Comparison of ENCODE assay signal across 37 mouse cellular contexts in genomic region chr11:119000877-119001276, GRCm38 (mm10). TPM values are rescaled to one million over a fixed set of nuclear protein-coding genes. Genes with fewer than 3 reads are reported as not detected.
A peak's percentile ranks its signal among the peaks of the same experiment; 100 is the strongest.
DNase-seq lines count a peak whose midpoint lies in the region; ATAC-seq and TF ChIP-seq lines count a peak whose summit lies in the region.
"Had no signal": no experiment of that assay in that cellular context is flagged by ENCODE, and none has a peak within 500 bp of the region (broad histone marks: within the 10 kb centered on the region; RNA-seq: fewer than 3 reads in every experiment).

No protein-coding gene starts in this region.

- no peak for ATAC-seq in lung, embryonic 14.5 days (ENCODE audit: insufficient read depth)
- ATAC-seq: activated CD4-positive, CD25-positive, alpha-beta regulatory T cell, adult 4 months; midbrain, embryonic 16.5 days had no signal

- H3K36me3 ChIP-seq in lung, embryonic 14.5 days (ENCODE audit: insufficient read depth): no peaks in the 10 kb centered on the region
- H3K36me3 ChIP-seq: embryonic facial prominence, embryonic 10.5 days; embryonic facial prominence, embryonic 15.5 days; forebrain, embryonic 12.5 days; heart, embryonic 10.5 days; heart, embryonic 15.5 days; hindbrain, embryonic 13.5 days; kidney, embryonic 15.5 days; liver, embryonic 13.5 days; lung, embryonic 15.5 days; midbrain, embryonic 10.5 days; neural tube, embryonic 12.5 days had no signal

- peaks cover 8% of the 10 kb centered on the region for H3K4me1 ChIP-seq in cerebellum, adult 2 months (ENCODE audit: control insufficient read depth, insufficient read depth, low read length)
- no peaks in the 10 kb centered on the region for H3K4me1 ChIP-seq in lung, embryonic 14.5 days (ENCODE audit: insufficient read depth)
- H3K4me1 ChIP-seq: liver, embryonic 13.5 days had no signal

- WGBS in cerebellum, adult 2 months: 78% methylated on average over 2 of the region's 2 CpGs
- 54% methylated on average over 2 of the region's 2 CpGs for WGBS in lung, embryonic 14.5 days

- H3K9me3 ChIP-seq in lung, embryonic 14.5 days (ENCODE audit: low read depth, low read length): no peaks in the 10 kb centered on the region
- H3K9me3 ChIP-seq: embryonic facial prominence, embryonic 15.5 days; forebrain, embryonic 12.5 days; heart, embryonic 10.5 days; heart, embryonic 15.5 days; hindbrain, embryonic 13.5 days; kidney, embryonic 15.5 days; liver, embryonic 13.5 days; lung, embryonic 15.5 days; midbrain, embryonic 10.5 days had no signal

- no peak for TF ChIP-seq POLR2A in cerebellum, adult 2 months (IDR thresholded peaks at IDR 0.05; ENCODE audit: borderline replicate concordance, insufficient read depth, low read length)

- TF ChIP-seq CTCF in cerebellum, adult 2 months (IDR thresholded peaks at IDR 0.05; ENCODE audit: borderline replicate concordance, insufficient read depth, low read depth, low read length): peak; percentile 3; the same call in 1 of the 2 replicates
- TF ChIP-seq CTCF in lung, embryonic 14.5 days (IDR thresholded peaks at IDR 0.05; ENCODE audit: low read depth): peak; percentile 26; the same call in 1 of the 2 replicates

- H3K4me2 ChIP-seq in lung, embryonic 14.5 days: no peak overlapping the region
- H3K4me2 ChIP-seq: embryonic facial prominence, embryonic 15.5 days; forebrain, embryonic 12.5 days; heart, embryonic 15.5 days; hindbrain, embryonic 13.5 days; kidney, embryonic 15.5 days; liver, embryonic 13.5 days; lung, embryonic 15.5 days; neural tube, embryonic 12.5 days had no signal

- H3K27ac ChIP-seq in cerebellum, adult 2 months (ENCODE audit: insufficient read depth, low read length): no peak overlapping the region
- H3K27ac ChIP-seq in lung, embryonic 14.5 days (ENCODE audit: low read depth): no peak overlapping the region
- H3K27ac ChIP-seq: embryonic facial prominence, embryonic 10.5 days; embryonic facial prominence, embryonic 15.5 days; forebrain, embryonic 12.5 days; heart, embryonic 10.5 days; heart, embryonic 15.5 days; kidney, embryonic 15.5 days; liver, embryonic 13.5 days; lung, embryonic 15.5 days; midbrain, embryonic 10.5 days; neural tube, embryonic 12.5 days had no signal

- H3K27me3 ChIP-seq in cerebellum, adult 2 months (ENCODE audit: control insufficient read depth, insufficient read depth, low read length): no peaks in the 10 kb centered on the region
- peaks cover 16% of the 10 kb centered on the region; the same call in 1 of the 2 replicates for H3K27me3 ChIP-seq in lung, embryonic 14.5 days (ENCODE audit: insufficient read depth, low read length)

- H3K4me3 ChIP-seq in cerebellum, adult 2 months (replicated peaks; ENCODE audit: insufficient read depth, low read depth, low read length): no peak overlapping the region
- no peak overlapping the region for H3K4me3 ChIP-seq in lung, embryonic 14.5 days (ENCODE audit: low read depth, low read length)
- H3K4me3 ChIP-seq: embryonic facial prominence, embryonic 10.5 days; embryonic facial prominence, embryonic 15.5 days; forebrain, embryonic 12.5 days; heart, embryonic 10.5 days; heart, embryonic 15.5 days; hindbrain, embryonic 13.5 days; kidney, embryonic 15.5 days; liver, embryonic 13.5 days; lung, embryonic 15.5 days; midbrain, embryonic 10.5 days; myocyte; neural tube, embryonic 12.5 days had no signal

- H3K9ac ChIP-seq in lung, embryonic 14.5 days: no peak overlapping the region
- H3K9ac ChIP-seq: embryonic facial prominence, embryonic 15.5 days; forebrain, embryonic 12.5 days; heart, embryonic 15.5 days; hindbrain, embryonic 13.5 days; kidney, embryonic 15.5 days; liver, embryonic 13.5 days; lung, embryonic 15.5 days; neural tube, embryonic 12.5 days had no signal

- intact Hi-C loops in heart, postnatal 25 days (cut with DNase I): no loop called here

- DNase-seq in cerebellum, adult 2 months: no peak
- no peak for DNase-seq in cerebellum, postnatal 4 days (ENCODE audit: low spot score in 2 of 2)
- DNase-seq in lung, embryonic 14.5 days: no peak
- DNase-seq in lung, adult 18-20 months: no peak
- DNase-seq in ES-CJ7 (ENCODE audit: low read depth, low spot score): peak; percentile 48
- no peak for DNase-seq in heart, postnatal 25 days (ENCODE audit: low spot score)
- DNase-seq in ovary, adult 18-20 months (ENCODE audit: low spot score): no peak
- DNase-seq: adrenal gland, adult 2 months; adrenal gland, postnatal 36 days; cerebellum, adult 18-20 months; gastrocnemius, postnatal 25 days; heart, adult 11 months; heart, postnatal 36 days; kidney, adult 18-20 months; kidney, postnatal 25 days; layer of hippocampus, postnatal 36 days; left cerebral cortex, postnatal 4 days; liver, embryonic 13.5 days; right cerebral cortex, postnatal 4 days; thymus, postnatal 14 days had no signal

RNA-seq across cellular contexts. Expression of gene Enpp7, which starts 12.9 kb away (rescaled TPM):
- not detected in 2 replicates for polyA plus RNA-seq in cerebellum, adult 2 months (2012; rRNA removed)
- not detected in 2 replicates for polyA plus RNA-seq in lung, embryonic 14.5 days (2014; fragmentation: Nextera tagmentation; extraction: Ambion mirVana)
- not detected for total RNA-seq in heart, postnatal 25 days (2021)
- total RNA-seq: adrenal gland, adult 2 months; adrenal gland, postnatal 36 days; gastrocnemius, postnatal 25 days; heart, postnatal 36 days; layer of hippocampus, adult 18-20 months; layer of hippocampus, postnatal 36 days; left cerebral cortex, postnatal 4 days; megakaryocyte progenitor cell, adult 5-6 weeks had no signal
- polyA plus RNA-seq: activated CD4-positive, CD25-positive, alpha-beta regulatory T cell, adult 4 months; adrenal gland, adult 2 months; embryonic facial prominence, embryonic 10.5 days; embryonic facial prominence, embryonic 15.5 days; forebrain, embryonic 12.5 days; heart, embryonic 10.5 days; heart, embryonic 15.5 days; hindbrain, embryonic 13.5 days; intestine, embryonic 14.5 days; kidney, embryonic 15.5 days; liver, embryonic 13.5 days; lung, embryonic 15.5 days; midbrain, embryonic 10.5 days; midbrain, embryonic 16.5 days; myocyte; neural tube, embryonic 12.5 days; spleen, adult 2 months had no signal

RNA-seq across cellular contexts. Expression of gene Cbx2, which starts 21.9 kb away (rescaled TPM):
- polyA plus RNA-seq in cerebellum, adult 2 months (2012; rRNA removed): 4.1 and 4.6 TPM in 2 replicates
- polyA plus RNA-seq in lung, embryonic 14.5 days (2014; fragmentation: Nextera tagmentation; extraction: Ambion mirVana): 35.6 and 43.4 TPM in 2 replicates
- total RNA-seq in heart, postnatal 25 days (2021): 1 to 10 TPM; 3.8 to 3.9 TPM

RNA-seq across cellular contexts. Expression of gene Cbx8, which starts 39.9 kb away (rescaled TPM):
- 8.7 and 10.5 TPM in 2 replicates for polyA plus RNA-seq in cerebellum, adult 2 months (2012; rRNA removed)
- 8.5 and 8.8 TPM in 2 replicates for polyA plus RNA-seq in lung, embryonic 14.5 days (2014; fragmentation: Nextera tagmentation; extraction: Ambion mirVana)
- 1 to 10 TPM; 4.4 to 7.6 TPM for total RNA-seq in heart, postnatal 25 days (2021)
